Mouse (Mus musculus) forebrain, embryonic 15.5 days (tissue): ENCODE measurements around the gene St6galnac3. TPM values are rescaled to one million over a fixed set of nuclear protein-coding genes. Genes with fewer than 3 reads are reported as not detected.

Source experiments
- ATAC-seq: fragments of 200-750 bp; cut with Nextera tagmentation; replicated peaks from 2 replicates; pipeline ENCODE4 v1.8.0; 2017; ENCODE audit warnings: mild to moderate bottlenecking, moderate TSS enrichment, moderate library complexity
- H3K27ac ChIP-seq: fragments of 300-500 bp; sonication (generic); replicated peaks from 2 replicates; pipeline ENCODE4 v1.5.1; 2015; ENCODE audit warnings: mild to moderate bottlenecking, inconsistent platforms
- H3K27me3 ChIP-seq: fragments of 300-500 bp; sonication (generic); 2 replicates; pipeline ENCODE4 v1.6.1; 2015; ENCODE audit warnings: inconsistent platforms
- H3K36me3 ChIP-seq: fragments of 300-500 bp; sonication (generic); 2 replicates; pipeline ENCODE4 v1.6.1; 2015; ENCODE audit warnings: mild to moderate bottlenecking, inconsistent platforms
- H3K4me1 ChIP-seq: fragments of 300-500 bp; sonication (generic); 2 replicates; pipeline ENCODE4 v1.6.1; 2015; ENCODE audit warnings: inconsistent platforms
- H3K4me2 ChIP-seq: fragments of 300-500 bp; sonication (generic); replicated peaks from 2 replicates; pipeline ENCODE4 v1.6.1; 2015; ENCODE audit warnings: mild to moderate bottlenecking, inconsistent platforms
- H3K4me3 ChIP-seq: fragments of 300-500 bp; sonication (generic); 2 replicates; pipeline ENCODE4 v1.5.1; 2015; ENCODE audit warnings: mild to moderate bottlenecking, inconsistent platforms
- H3K9ac ChIP-seq: fragments of 300-500 bp; sonication (generic); replicated peaks from 2 replicates; pipeline ENCODE4 v1.6.1; 2015; ENCODE audit warnings: mild to moderate bottlenecking, inconsistent platforms
- H3K9me3 ChIP-seq: fragments of 300-500 bp; sonication (generic); 2 replicates; pipeline ENCODE4 v1.6.1; 2016; ENCODE audit warnings: inconsistent platforms
- WGBS: fragments of 180-500 bp; shearing (Covaris S2); methylation state at CpG from one replicate; pipeline ENCODE4 v1.1.7; 2015; ENCODE audit warnings: mixed read lengths; 5-methylcytosine and 5-hydroxymethylcytosine counted together
- polyA plus RNA-seq: library from polyadenylated mRNA; unstranded; fragments of >200 nt; fragmentation: Nextera tagmentation; extraction: Ambion mirVana; gene quantifications from 2 replicates; pipeline ENCODE4 v1.2.1, GENCODE M21; 2015

The St6galnac3 gene
- polyA plus RNA-seq, 1 experiment from 2014 or later: 24.5 TPM

- Histone ChIP-seq H3K9ac (no peak overlapping the region), H3K4me3 (no peak overlapping the region), H3K36me3 (no peaks in the 10 kb centered on the region), H3K27me3 (no peaks in the 10 kb centered on the region), H3K27ac (no peak overlapping the region), H3K4me2 (no peak overlapping the region), H3K4me1 (peaks cover 11% of the 10 kb centered on the region), H3K9me3 (no peaks in the 10 kb centered on the region)
- no peak for ATAC-seq
- 92% methylated on average over 3 of the region's 3 CpGs for WGBS
Observed at GRCm38 (mm10) chr3:153364366-153364765, 360.6 kb downstream of the St6galnac3 start.

- H3K9ac ChIP-seq: no peak overlapping the region
- H3K27me3 ChIP-seq: no peaks in the 10 kb centered on the region
- no peak for ATAC-seq
- no peak overlapping the region for H3K4me2 ChIP-seq
- WGBS: 90% methylated on average over 3 of the region's 3 CpGs
- H3K4me3 ChIP-seq: no peak overlapping the region
- H3K27ac ChIP-seq: no peak overlapping the region
- peaks cover 5% of the 10 kb centered on the region; the same call in 1 of the 2 replicates for H3K4me1 ChIP-seq
- no peaks in the 10 kb centered on the region for H3K36me3 ChIP-seq
- H3K9me3 ChIP-seq: no peaks in the 10 kb centered on the region
Observed at GRCm38 (mm10) chr3:153359966-153360365, 365.0 kb downstream of the St6galnac3 start.

GRCm38 (mm10) chr3:153356071-153356470 lies 368.9 kb downstream of the St6galnac3 start:
- no peak overlapping the region for H3K27ac ChIP-seq
- WGBS: 46% methylated on average over 1 of the region's 1 CpGs
- no peak overlapping the region for H3K9ac ChIP-seq
- H3K27me3 ChIP-seq: no peaks in the 10 kb centered on the region
- no peak for ATAC-seq
- peaks cover 3% of the 10 kb centered on the region; the same call in 1 of the 2 replicates for H3K4me1 ChIP-seq
- no peaks in the 10 kb centered on the region for H3K9me3 ChIP-seq
- H3K4me3 ChIP-seq: no peak overlapping the region
- H3K4me2 ChIP-seq: no peak overlapping the region
- H3K36me3 ChIP-seq: no peaks in the 10 kb centered on the region

GRCm38 (mm10) chr3:153354988-153355297 lies 370.0 kb downstream of the St6galnac3 start:
- H3K9ac ChIP-seq: no peak overlapping the region
- no peak overlapping the region for H3K27ac ChIP-seq
- no peaks in the 10 kb centered on the region for H3K27me3 ChIP-seq
- WGBS: 80% methylated on average over 3 of the region's 3 CpGs
- H3K4me1 ChIP-seq: peaks cover 7% of the 10 kb centered on the region; the same call in 1 of the 2 replicates
- H3K9me3 ChIP-seq: no peaks in the 10 kb centered on the region
- H3K36me3 ChIP-seq: no peaks in the 10 kb centered on the region
- H3K4me3 ChIP-seq: no peak overlapping the region
- no peak overlapping the region for H3K4me2 ChIP-seq
- no peak for ATAC-seq

GRCm38 (mm10) chr3:153354186-153354987 lies 370.6 kb downstream of the St6galnac3 start:
- no peaks in the 10 kb centered on the region for H3K27me3 ChIP-seq
- no peak for ATAC-seq
- peaks cover 7% of the 10 kb centered on the region; the same call in 1 of the 2 replicates for H3K4me1 ChIP-seq
- no peaks in the 10 kb centered on the region for H3K36me3 ChIP-seq
- no peak overlapping the region for H3K9ac ChIP-seq
- H3K4me3 ChIP-seq: no peak overlapping the region
- no peaks in the 10 kb centered on the region for H3K9me3 ChIP-seq
- H3K4me2 ChIP-seq: no peak overlapping the region
- H3K27ac ChIP-seq: no peak overlapping the region
- WGBS: 94% methylated on average over 6 of the region's 6 CpGs

- Histone ChIP-seq H3K27me3 (no peaks in the 10 kb centered on the region), H3K4me3 (no peak overlapping the region), H3K36me3 (no peaks in the 10 kb centered on the region), H3K4me1 (peaks cover 7% of the 10 kb centered on the region; the same call in 1 of the 2 replicates), H3K4me2 (no peak overlapping the region), H3K9me3 (no peaks in the 10 kb centered on the region), H3K9ac (no peak overlapping the region), H3K27ac (no peak overlapping the region)
- no peak for ATAC-seq
- 88% methylated on average over 16 of the region's 16 CpGs for WGBS
Observed at GRCm38 (mm10) chr3:153353313-153354103, 371.5 kb downstream of the St6galnac3 start.

GRCm38 (mm10) chr3:153349981-153350380 lies 375.0 kb downstream of the St6galnac3 start:
- H3K9me3 ChIP-seq: no peaks in the 10 kb centered on the region
- no peak overlapping the region for H3K4me3 ChIP-seq
- 43% methylated on average over 10 of the region's 10 CpGs for WGBS
- no peak overlapping the region for H3K9ac ChIP-seq
- H3K27me3 ChIP-seq: no peaks in the 10 kb centered on the region
- no peak overlapping the region for H3K27ac ChIP-seq
- H3K4me1 ChIP-seq: peaks cover 12% of the 10 kb centered on the region
- H3K4me2 ChIP-seq: no peak overlapping the region
- H3K36me3 ChIP-seq: no peaks in the 10 kb centered on the region
- ATAC-seq: peak; percentile 65; the same call in 1 of the 2 replicates

GRCm38 (mm10) chr3:153348797-153349465 lies 376.0 kb downstream of the St6galnac3 start:
- Histone ChIP-seq H3K4me3 (no peak overlapping the region), H3K36me3 (no peaks in the 10 kb centered on the region), H3K4me2 (no peak overlapping the region), H3K27ac (no peak overlapping the region), H3K9me3 (no peaks in the 10 kb centered on the region), H3K27me3 (no peaks in the 10 kb centered on the region), H3K4me1 (peaks cover 17% of the 10 kb centered on the region), H3K9ac (no peak overlapping the region)
- WGBS: 92% methylated on average over 9 of the region's 9 CpGs
- ATAC-seq: no peak

- no peak overlapping the region for H3K9ac ChIP-seq
- peaks cover 11% of the 10 kb centered on the region for H3K4me1 ChIP-seq
- no peaks in the 10 kb centered on the region for H3K36me3 ChIP-seq
- H3K4me3 ChIP-seq: no peak overlapping the region
- no peaks in the 10 kb centered on the region for H3K9me3 ChIP-seq
- H3K4me2 ChIP-seq: no peak overlapping the region
- 0 out of 2 replicates have a peak overlapping the region, but pooled peaks have one; percentile 49 for H3K27ac ChIP-seq
- WGBS: 42% methylated on average over 5 of the region's 5 CpGs
- H3K27me3 ChIP-seq: no peaks in the 10 kb centered on the region
- ATAC-seq: peak; percentile 48
Observed at GRCm38 (mm10) chr3:153344979-153345378, 380.0 kb downstream of the St6galnac3 start.

- no peak overlapping the region for H3K4me2 ChIP-seq
- no peak overlapping the region for H3K27ac ChIP-seq
- H3K36me3 ChIP-seq: no peaks in the 10 kb centered on the region
- no peak overlapping the region for H3K9ac ChIP-seq
- H3K4me1 ChIP-seq: peaks cover 5% of the 10 kb centered on the region
- no peaks in the 10 kb centered on the region for H3K27me3 ChIP-seq
- WGBS: 81% methylated on average over 2 of the region's 2 CpGs
- no peaks in the 10 kb centered on the region for H3K9me3 ChIP-seq
- no peak overlapping the region for H3K4me3 ChIP-seq
- no peak for ATAC-seq
Observed at GRCm38 (mm10) chr3:153339940-153340339, 385.0 kb downstream of the St6galnac3 start.

DNA sequence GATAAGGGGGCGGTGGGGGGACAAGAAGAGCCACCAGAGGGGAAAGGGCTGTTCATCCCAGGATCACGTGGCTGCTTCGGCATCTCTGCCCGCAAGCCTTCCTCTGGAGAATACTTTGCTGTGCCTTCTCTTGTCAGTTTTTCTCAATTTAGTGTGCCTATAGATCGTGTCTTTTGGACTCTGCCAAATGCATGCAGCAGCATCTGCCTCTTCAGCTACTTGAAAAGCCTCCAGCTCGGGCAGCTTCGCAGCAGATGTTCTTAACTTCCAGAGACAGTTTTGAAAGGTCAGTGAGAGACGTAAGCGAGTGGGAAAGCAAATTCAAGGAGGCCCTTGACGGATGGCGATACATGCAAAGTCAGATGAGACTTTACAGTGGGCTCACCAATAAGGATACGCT lies 385.9 kb downstream of the St6galnac3 start:
- no peaks in the 10 kb centered on the region for H3K27me3 ChIP-seq
- no peak overlapping the region for H3K27ac ChIP-seq
- 78% methylated on average over 12 of the region's 12 CpGs for WGBS

DNA sequence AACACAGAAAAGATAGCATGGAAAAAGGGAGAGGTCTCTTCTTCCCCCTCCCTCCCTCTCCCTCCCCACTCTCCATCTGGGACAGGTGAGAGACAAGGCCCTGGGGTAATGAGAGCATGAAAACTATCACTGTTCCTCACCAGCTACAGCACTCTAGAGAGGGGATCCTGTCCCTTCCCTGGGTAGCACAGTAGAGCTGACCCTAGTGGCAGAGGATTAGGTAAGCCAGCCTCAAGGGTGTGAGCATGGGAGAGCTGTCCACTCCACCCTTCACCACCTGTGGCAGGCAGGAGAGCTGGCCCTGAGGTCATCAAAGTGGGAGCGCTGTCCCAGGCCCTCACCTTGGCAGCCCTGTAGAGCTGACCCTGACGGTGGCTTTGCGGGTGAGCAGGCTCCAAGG lies 387.2 kb downstream of the St6galnac3 start:
- ATAC-seq: no peak
- Histone ChIP-seq H3K4me3 (no peak overlapping the region), H3K4me2 (no peak overlapping the region), H3K27ac (no peak overlapping the region), H3K4me1 (no peaks in the 10 kb centered on the region), H3K36me3 (no peaks in the 10 kb centered on the region), H3K9ac (no peak overlapping the region), H3K27me3 (no peaks in the 10 kb centered on the region), H3K9me3 (no peaks in the 10 kb centered on the region)
- WGBS: 88% methylated on average over 3 of the region's 3 CpGs

More for the DNA sequence above, 385.9 kb downstream of the St6galnac3 start:
- Histone ChIP-seq H3K4me1 (no peaks in the 10 kb centered on the region; the same call in 1 of the 2 replicates), H3K36me3 (no peaks in the 10 kb centered on the region), H3K4me3 (no peak overlapping the region), H3K9ac (no peak overlapping the region), H3K4me2 (no peak overlapping the region), H3K9me3 (no peaks in the 10 kb centered on the region)
- ATAC-seq: no peak
